Mouse (Mus musculus): Measurements from ENCODE around the gene Vmn1r90. TPM values are rescaled to one million over a fixed set of nuclear protein-coding genes. Genes with fewer than 3 reads are reported as not detected.
"Not testable (repeated sequence)": the region's sequence is repeated elsewhere in the genome, so short reads cannot be mapped to it uniquely, and the experiment has no call there.

The Vmn1r90 gene
- under 1 TPM in 1 of 2 experiments, not detected in 1; 0.03 TPM for total RNA-seq (2021)
- long read RNA-seq, experiment 1, result 0 reads
- long read RNA-seq, experiment 2, result 0 reads

GRCm38 (mm10) chr7:14563406-14563805 is at the start of gene Vmn1r90:
Gene Vmn1r90, minus strand, starts transcription at chr7:14563506.
- no peak for DNase-seq

GRCm38 (mm10) chr7:14593009-14593408 is 29.7 kb upstream of the Vmn1r90 start:
- DNase-seq, result not testable (repeated sequence)

GRCm38 (mm10) chr7:14552284-14552683 is 11.0 kb downstream of the Vmn1r90 start:
- DNase-seq, result no peak

GRCm38 (mm10) chr7:14525280-14525679 is 38.0 kb downstream of the Vmn1r90 start:
- DNase-seq, result no peak

GRCm38 (mm10) chr7:14522636-14523035 is 40.7 kb downstream of the Vmn1r90 start:
- no peak for DNase-seq

GRCm38 (mm10) chr7:14518301-14518700 is 45.0 kb downstream of the Vmn1r90 start:
- no peak for DNase-seq

Other genes with a start within 250 kb of the Vmn1r90 start
- gene Obox8, start 229.9 kb downstream of the Vmn1r90 start, total RNA-seq (2021), result not detected
- under 1 TPM in 1 of 2 experiments, not detected in 1; 0.23 TPM for gene Sult2a8, start 116.7 kb downstream of the Vmn1r90 start, total RNA-seq (2021)
- gene Sult2a7, start 69.3 kb downstream of the Vmn1r90 start, total RNA-seq (2021), result not detected
- gene Obox7, start 96.0 kb upstream of the Vmn1r90 start, total RNA-seq (2021), result not detected

All from adrenal gland, postnatal 36 days (tissue).